Mouse (Mus musculus) thymus, adult 18-20 months (tissue): Measurements from ENCODE around the gene Tacc2.

Source experiments
- DNase-seq, 2 experiments: peaks; one replicate each; pipeline ENCODE4 v3.0.0; 2022; ENCODE audit warnings: mixed read lengths in 2 of 2

Tacc2 gene

DNA sequence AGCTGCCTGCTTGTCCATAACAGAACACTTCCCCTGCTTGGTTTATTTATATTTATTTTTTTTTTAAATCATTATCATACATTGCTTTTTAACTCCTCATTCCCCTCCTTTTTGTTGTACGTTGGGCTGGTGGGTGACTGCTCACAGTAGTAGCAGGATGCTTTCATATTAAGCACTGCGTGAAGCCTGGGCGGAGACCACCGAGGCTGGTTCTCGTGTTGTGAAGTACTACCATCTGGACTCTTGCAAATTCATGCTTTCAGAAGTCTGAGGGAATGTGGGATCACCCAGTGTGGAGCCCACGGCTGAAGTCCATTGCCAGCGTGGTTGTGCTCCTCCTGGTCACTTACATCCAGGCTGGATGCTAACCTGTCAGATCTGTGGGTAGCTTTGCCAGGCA, 154.6 kb downstream of the Tacc2 start:
- no peak for DNase-seq

DNA sequence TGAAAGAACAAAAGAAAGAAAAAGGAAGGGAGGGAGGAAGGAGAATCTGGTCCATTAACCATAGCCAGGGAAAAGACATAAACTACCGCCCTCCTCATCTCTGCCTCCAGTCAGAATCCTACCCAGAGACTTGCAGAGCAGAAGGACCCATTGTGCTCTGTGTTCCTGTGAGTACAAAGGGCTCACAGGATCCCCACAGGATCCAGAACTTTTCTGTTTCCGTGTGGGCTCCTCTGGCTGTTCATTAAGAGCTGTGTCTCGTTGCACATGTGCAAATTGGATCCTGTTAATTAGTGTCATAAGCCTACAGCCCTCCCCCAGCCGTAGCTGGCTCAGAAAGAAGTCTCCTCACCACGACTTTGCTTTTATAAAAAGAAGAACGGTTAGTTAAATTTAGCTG, 155.7 kb downstream of the Tacc2 start:
- no peak for DNase-seq

DNA sequence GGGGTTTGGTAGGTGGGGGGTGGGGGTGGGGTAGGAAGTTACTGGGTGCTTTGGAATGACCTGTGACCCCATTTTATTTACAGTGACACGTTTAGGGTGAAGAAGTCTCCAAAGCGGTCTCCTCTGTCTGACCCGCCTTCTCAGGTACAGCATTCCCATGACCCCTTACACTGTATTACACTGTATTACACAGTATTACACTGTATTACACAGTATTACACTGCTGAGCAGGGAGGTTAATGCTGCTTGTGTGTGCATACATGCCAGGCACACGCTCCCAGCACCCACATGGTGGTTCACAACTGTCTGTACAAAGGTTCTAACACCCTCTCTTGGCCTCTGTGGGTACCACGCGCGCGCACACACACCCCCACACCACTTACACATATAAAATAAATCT, 156.2 kb downstream of the Tacc2 start:
- no peak for DNase-seq

- DNase-seq: no peak
Measured at GRCm38 (mm10) chr7:130734195-130734787, 157.1 kb downstream of the Tacc2 start.

GRCm38 (mm10) chr7:130741099-130741498, 163.9 kb downstream of the Tacc2 start:
- DNase-seq: no peak

GRCm38 (mm10) chr7:130743239-130744025, 166.2 kb downstream of the Tacc2 start:
- DNase-seq: no peak

- no peak for DNase-seq
Measured at GRCm38 (mm10) chr7:130749165-130749564, 171.9 kb downstream of the Tacc2 start.

DNA sequence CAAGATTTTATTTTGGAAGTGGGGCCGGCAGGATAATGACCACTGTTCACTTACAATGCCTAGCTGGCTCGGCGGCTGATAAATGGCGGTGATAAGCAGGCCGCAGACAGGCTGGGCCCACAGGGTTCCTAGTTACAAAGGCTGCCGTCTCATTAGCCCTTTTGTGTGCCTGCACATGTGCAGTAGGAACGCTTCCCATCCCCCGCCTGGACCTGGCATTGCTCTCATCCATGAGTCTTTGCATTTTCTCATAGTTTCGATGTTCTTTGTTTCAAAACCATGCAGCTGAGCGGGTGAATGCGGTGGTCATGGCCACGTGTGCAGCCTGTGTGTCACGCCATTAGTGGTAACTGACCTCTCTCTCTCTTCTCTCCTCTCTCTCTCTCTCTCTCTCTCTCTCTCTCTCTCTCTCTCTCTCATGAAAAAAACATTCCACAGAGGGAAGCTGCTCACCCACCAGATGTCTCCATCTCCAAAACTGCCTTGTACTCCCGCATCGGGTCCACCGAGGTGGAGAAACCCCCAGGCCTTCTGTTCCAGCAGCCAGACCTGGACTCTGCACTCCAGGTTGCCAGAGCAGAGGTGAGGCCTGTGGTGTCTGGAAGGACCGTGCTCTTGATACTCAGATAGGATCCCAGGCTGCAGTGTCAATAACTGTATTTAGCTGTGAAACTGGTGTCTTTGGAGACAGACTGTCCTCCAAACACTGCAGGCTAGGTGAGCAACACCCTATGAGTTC, 173.7 kb downstream of the Tacc2 start:
- no peak for DNase-seq

GRCm38 (mm10) chr7:130751678-130752077, 174.4 kb downstream of the Tacc2 start:
- DNase-seq: no peak

- no peak for DNase-seq
Measured at GRCm38 (mm10) chr7:130754790-130755189, 177.6 kb downstream of the Tacc2 start.

DNA sequence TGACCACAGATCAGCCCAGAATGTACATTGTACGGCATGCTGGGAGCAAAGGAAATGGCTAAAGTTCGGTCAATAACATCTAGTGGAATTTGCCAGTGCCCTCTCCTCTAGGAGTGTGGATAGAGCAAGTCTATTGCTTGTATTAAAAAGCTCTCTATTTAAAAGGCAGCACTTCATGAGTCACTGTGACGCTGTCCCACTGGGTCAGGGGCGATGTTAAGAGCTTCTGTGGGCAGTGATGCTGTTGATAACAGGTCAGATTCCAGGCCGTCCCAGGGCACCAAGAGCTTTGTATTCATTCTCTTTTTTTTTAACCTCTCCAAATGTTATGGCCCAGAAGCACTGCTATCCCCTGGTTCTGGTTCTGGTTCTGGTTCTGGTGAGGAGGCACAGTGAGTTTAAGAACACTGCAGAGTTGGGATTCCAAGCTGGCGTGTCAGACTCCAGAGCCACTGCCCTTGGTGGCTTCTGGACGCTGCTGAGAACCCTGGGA, 179.2 kb downstream of the Tacc2 start:
- DNase-seq: no peak

GRCm38 (mm10) chr7:130757326-130757865, 180.2 kb downstream of the Tacc2 start:
- no peak for DNase-seq

DNA sequence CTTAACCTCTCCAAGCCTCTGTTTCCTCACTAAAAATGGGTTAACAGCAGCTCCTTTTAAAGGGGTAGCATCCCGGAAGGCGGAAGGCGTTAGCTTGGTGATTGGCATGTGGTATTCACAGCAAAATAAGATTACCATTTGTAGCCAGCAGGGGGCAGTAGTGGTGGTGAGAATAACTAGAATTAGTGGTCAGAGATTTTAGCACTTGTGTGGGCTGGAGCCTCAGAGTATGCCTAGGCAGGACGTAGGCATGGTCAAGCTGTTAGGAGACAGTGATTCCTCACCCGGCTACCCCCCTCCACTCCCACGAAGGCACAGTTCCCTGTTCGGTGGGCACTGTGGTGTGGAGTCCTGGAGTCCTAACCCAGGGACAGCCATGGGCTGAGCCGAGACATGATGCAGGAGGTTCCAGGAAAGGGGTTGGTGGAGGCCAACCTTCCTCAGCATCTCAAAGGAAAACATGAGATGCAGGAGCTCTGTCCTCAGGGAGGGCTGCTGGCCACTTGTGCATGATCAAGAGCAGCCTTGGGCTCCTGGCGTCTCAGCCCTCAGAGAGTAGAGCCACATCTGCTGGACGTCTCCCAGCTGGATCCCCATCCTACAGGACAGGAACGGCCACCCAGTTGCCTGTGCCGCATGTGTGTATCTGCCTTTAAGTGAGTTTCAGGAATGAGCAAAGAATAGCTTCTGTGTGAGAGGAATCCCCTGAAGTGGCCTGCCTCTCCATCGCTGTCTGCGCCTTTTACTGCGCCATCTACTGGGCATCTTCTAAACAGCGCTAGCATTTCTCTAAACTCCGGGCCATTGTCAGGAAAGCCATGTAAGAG, 185.0 kb downstream of the Tacc2 start:
- peak in 1 of 2 experiments; percentile 22 for DNase-seq

- no peak for DNase-seq
Measured at GRCm38 (mm10) chr7:130764160-130764559, 186.9 kb downstream of the Tacc2 start.

- no peak for DNase-seq
Measured at GRCm38 (mm10) chr7:130766411-130767170, 189.4 kb downstream of the Tacc2 start.

DNA sequence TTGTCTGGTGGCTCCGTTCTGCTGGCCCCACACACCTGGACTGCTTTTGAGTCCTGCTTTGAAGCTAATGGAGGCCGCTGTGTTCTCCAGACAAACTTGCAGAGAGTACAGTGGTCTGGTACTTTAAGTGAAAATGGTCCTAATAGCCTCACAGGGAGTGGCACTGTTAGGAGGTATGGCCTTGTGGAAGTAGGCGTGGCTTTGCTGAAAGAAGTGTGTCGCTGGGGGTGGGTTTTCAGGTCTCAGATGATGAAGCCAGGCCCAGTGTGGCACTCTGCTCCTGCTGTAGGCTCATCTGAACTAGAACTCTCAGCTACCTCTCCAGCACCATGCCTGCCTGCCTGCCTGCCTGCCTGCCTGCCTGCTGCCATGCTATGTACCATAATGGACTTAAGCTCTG, 190.9 kb downstream of the Tacc2 start:
- DNase-seq: no peak

- DNase-seq: peak; percentile 49 to 53
Measured at GRCm38 (mm10) chr7:130770707-130771106, 193.5 kb downstream of the Tacc2 start.

DNA sequence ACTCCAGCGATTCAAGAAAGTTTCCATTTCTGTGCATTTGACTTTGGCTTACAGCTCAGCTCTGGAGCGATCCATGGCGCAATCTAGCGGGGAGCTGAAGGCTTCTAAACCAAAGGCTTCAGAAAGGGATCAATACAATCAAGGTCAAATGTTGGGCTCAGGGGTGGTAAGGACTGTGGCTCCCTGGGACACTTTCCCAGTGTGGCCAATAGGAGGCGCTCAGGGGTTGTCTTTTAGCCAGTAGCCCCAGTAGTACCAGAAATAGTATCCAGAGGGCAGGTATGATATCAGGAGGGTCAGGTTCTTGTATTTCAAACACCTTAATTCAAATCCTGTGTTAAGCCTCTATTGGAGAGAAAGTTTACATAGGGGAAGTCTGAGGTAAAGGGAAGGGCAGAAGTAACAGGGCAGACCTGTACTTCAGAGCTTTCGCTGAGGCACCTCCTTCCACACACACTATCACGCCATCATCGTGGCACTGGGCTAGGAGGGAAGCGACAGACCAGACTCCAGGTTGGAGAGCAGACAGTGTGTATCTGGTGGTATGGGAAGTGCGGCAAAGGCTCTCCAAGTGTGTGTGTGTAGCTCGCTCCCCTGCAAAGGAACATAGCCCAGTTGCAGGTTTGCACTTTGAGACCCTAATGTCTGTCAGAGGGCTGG, 196.1 kb downstream of the Tacc2 start:
- DNase-seq: no peak

DNA sequence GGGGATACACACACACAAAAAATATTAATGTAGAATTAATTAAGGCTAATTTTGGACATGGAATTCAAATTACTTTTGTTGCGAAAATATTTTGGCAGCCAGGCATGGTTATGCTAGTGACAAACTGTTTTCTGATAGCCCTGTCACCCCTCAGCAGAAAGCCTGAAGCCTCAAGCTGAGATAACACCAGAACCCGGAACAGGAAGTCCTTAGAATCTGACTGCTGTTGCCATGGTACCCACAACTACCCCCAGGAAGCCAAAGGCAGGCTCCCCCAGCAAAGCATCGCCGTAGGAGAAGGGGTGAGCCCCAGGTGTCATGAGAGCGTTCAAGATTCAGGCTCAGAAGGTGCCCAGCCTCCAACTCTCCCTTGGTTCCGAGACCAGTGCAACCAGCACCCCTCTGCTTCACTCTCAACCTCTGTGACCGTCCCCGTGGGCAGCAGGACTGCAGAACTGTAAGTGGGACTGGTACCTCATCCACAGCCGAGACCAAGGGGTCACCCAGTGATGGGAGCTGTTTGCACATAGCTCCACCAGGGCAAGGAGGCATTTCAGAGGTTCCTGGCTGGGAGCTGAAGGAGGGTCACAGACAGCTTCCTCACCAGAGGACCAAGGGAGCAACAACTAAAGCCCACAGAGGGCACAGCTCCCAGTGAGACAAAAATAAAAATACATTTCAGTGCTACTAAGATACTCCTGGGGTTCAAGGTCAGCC, 196.8 kb downstream of the Tacc2 start, which contains the start of gene Btbd16:
Gene Btbd16, plus strand, starts transcription at position 156 of the 717 bp plus-strand sequence.
- DNase-seq: peak in 1 of 2 experiments; percentile 19

DNA sequence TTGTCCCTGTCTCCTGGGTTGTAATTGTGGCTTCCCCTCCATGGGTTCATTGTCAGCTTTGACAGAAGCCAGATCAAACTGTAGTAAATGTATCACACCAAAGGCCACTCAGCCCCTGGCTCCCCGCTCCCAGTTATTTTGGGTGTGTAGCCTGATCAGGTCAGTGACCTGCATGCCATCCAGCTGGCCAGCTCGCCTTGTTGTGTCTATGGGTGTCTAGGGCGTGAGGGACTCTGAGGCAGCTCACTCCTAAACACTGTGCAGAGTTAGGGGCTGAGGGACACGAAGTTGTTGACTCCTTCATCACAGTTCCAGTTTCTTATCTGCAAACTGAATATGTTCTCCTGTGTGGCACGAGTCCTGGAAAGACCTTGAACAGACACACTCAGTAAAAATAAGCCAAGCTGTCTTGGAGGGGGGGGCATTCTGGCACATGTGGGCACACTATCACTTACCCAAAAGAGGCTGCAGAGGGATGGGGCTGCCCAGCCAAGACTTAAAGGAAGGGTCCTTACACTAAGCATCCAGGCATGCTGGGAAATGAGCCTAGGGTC, 203.7 kb downstream of the Tacc2 start:
- no peak for DNase-seq
